Mouse (Mus musculus) heart, adult 11 months (tissue): ENCODE measurements around the gene Tmem140.

Source experiments
- DNase-seq: peaks from one replicate; pipeline ENCODE4 v3.0.0; 2022

Gene Tmem140

GRCm38 (mm10) chr6:34909631-34910345, 46.8 kb downstream of the Tmem140 start:
- DNase-seq = no peak

DNA sequence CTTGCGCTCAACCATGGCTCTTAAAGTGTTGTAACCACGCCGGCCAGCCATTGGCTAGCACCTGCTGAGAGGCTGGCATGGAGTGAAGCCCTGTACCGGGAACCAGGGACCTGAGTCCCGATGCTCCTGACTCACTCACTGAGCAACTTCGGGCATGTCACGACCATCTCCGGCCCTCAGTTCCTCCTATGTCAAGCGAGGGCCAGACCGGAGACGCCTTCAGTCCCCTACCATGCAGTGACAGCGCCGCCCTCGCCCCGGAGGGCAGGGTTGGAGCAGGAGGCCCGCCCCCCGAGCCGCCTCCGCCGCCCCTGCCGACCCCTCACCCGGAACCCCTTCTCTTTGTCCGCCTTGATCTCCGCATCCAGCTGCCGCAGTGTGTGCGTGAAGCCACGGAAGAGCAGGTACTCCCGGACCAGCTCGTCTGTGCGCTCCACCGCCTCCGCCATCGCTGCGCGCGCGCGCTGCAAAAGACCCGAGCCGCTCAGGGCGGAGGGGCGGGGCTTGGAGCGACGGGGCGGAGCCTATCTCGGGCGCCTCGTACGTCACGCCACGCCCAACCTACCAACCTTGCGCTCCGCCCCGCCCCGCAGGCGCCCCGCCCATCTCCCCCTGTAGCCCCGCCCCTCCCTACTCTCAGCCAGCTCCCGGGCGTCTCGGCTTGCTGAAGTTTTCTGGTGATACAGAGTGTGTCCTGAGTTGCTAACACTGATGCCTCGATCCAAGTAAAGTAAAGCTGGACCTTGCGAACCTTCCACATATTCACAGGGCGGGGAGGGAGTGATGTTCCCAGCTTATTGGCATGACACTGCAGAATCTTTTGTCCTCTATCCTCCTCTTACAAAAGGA, 47.6 kb downstream of the Tmem140 start, which contains the start of gene Wdr91:
TSS of gene Wdr91 (minus strand) at position 506 of the 849 bp plus-strand sequence.
- peak; percentile 99 for DNase-seq

DNA sequence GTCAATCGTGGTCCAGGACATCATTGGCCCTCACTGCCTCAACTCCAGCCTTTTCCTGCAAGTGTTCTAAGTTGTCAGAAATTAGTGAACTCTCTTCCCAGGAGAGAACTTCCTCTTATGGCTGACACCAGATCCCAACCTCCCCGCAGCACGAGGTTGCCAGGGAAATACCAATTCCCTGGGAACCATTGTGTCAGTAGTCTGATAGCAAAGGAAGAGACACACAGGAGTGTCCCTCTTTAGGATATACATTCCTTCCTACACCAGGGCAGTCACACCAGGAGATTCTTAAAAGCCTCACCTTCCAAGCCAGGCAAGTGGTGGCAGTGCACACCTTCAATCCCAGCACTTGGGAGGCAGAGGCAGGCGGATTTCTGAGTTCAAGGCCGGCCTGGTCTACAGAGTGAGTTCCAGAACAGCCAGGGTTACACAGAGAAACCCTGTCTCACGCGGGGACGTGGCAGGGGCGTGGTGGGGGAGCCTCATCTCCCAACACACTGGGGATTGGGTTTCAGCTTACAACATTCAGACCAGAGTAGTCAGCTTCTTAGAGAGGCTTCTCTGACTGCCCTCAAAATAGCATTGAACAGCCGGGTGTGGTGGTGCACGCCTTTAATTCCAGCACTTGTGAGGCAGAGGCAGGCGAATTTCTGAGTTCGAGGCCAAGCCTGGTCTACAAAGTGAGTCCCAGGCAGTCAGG, 50.5 kb downstream of the Tmem140 start:
- DNase-seq = no peak

GRCm38 (mm10) chr6:34914462-34914861, 51.5 kb downstream of the Tmem140 start:
- DNase-seq = no peak

DNA sequence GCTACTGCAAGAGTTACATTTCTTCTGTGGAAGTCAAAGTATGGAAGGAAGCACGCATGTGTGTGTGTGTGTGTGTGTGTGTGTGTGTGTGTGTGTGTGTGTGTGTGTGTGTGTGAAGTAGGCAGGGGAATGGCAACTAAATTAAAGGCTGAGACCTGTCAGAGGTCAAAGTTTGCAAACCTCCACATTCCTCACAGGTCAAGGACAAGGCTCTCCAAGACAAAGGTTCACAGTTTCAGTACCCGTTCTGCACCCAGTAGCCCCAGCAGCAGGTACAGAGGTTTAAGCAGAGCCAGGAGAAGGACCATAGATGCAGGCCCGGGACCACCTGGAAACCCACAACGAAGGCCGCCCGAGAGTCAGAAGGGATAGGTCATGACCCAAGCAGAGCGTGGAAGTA, 56.2 kb downstream of the Tmem140 start:
- no peak for DNase-seq

DNA sequence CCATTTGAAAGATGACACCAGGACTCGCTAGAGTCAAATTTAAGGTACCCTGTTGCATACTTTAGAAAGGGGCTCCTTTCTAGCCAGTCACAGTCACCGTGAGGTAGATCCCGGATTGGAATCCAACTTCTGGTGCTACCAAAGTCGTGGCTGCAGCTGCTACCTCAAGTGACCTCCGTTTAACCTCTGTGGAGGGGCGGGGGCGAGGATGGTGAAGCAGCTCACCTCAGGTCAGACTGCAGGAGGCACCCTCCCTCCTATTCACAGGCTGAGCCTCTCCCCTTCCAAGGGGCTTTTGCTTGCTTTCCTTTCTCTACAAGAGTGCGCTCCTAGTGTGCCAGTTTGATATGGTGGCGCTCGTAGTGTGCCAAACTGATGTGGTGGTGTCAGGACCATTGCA, 57.0 kb downstream of the Tmem140 start, which contains the start of gene Stra8:
TSS of gene Stra8 (plus strand) at position 208 of the 400 bp plus-strand sequence.
- no peak for DNase-seq

GRCm38 (mm10) chr6:34920631-34921030, 57.7 kb downstream of the Tmem140 start:
- no peak for DNase-seq

- peak; percentile 95 for DNase-seq
These were observed 59.0 kb downstream of the Tmem140 start for GRCm38 (mm10) chr6:34921941-34922340.
